Mouse (Mus musculus) megakaryocyte, embryonic 14.5 days (primary cell): ENCODE data around the gene Ttll6.

Experiments
- FLI1 ChIP-seq: IDR thresholded peaks from 2 replicates; pipeline ENCODE4 v1.6.1; 2012; ENCODE audit warnings: low read length, inconsistent platforms, mixed read lengths
- GATA1 ChIP-seq: IDR thresholded peaks from 3 replicates; pipeline ENCODE4 v1.6.1; 2012; ENCODE audit warnings: mixed read lengths, low read length, inconsistent platforms, borderline replicate concordance

GRCm38 (mm10) chr11:96189810-96190522 is 56.4 kb downstream of the Ttll6 start:
- no peak for TF ChIP-seq GATA1
- no peak for TF ChIP-seq FLI1
